Mouse (Mus musculus): ENCODE data around the gene Ank3. TPM values are rescaled to one million over a fixed set of nuclear protein-coding genes. Genes with fewer than 3 reads are reported as not detected.
A peak's percentile ranks its signal among the peaks of the same experiment; 100 is the strongest.

The Ank3 gene
- total RNA-seq, 2 experiments from 2014 or later, result 483 to 533 TPM

GRCm38 (mm10) chr10:69571422-69571821, 172.8 kb downstream of the Ank3 start:
- DNase-seq (ENCODE audit: low spot score in 2 of 2), result no peak

DNA sequence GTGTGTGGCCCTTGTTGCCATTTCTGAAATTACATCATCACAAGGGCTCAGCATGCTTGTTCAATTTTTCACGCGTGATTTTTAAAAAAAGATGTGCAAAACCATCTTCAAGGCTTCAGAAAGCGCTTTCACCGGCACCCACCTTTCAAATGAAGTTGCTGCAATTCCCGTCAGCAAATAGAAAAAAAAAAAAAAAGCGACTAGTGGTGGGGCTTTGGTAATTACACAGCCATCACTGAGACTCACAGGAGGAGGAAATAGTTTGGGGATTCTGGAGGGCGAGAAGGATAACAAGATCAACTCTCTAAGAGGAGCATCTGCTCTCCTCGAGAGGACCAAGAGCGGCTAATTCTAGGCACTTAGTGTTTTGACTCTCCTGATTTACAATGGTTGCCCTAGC, 173.4 kb downstream of the Ank3 start:
- DNase-seq (ENCODE audit: low spot score in 2 of 2), result no peak

DNA sequence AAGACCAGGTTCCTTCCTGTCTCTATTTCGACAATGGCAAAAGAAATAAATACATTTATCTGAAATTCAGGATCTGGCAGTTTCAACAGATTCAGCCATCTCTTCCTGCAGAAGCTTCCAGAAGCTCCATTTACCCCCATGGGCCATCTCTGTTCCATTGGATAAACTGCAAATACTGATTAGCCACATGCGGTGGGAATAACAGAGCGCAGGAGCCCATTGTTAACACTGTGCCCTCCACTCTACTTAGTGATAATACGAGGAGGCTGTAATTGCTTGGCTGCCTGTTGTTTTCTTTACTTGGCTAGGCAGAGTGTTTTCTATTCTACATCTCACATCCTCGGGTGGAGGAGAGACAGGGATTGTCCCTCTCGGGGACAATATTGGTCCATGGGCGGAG, 174.5 kb downstream of the Ank3 start:
- no peak for DNase-seq (ENCODE audit: low spot score in 2 of 2)

DNA sequence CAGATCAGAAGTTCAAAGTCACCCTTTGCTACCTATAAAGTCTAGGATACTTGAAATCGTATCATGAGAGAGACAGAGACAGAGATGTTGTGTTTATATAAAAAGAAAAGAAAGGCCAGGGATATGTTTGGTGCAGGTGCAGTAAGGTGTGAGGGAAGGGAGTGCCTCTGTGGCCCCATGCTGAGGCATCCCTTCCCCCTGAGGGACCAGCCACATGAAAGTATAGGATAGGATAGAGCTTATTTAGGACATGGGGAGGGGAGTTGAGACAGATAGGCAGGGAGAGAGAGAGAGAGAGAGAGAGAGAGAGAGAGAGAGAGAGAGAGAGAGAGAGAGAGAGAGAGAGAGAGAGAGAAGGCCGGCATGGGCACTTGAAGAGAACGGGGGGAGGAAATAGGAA, 175.2 kb downstream of the Ank3 start:
- no peak for DNase-seq (ENCODE audit: low spot score in 2 of 2)

DNA sequence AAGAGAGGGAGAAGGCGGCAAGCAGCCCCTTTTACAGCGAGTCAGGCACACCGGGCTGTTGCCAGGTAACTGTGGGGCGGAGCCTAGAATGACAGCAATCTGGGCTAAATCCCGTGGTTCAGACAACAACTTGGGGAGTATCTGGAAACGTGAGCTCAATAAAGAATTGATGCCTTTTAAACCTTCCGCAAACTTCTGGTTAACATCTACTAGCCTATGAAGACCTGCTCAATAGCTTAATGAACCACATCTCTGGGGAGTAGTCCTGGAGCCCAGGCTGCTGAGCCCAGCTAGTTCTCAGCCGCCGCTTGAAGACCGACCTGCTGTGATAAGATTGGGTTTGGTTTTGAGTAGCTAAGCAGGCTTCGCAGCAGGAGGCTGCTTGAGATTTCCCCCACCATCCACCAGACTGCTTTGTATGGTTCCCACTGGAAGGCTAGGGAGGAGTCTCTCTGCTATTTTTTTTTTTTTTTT, 175.7 kb downstream of the Ank3 start:
- DNase-seq (ENCODE audit: low spot score in 2 of 2), result no peak

GRCm38 (mm10) chr10:69574894-69575293, 176.3 kb downstream of the Ank3 start:
- peak in 1 of 2 experiments; percentile 45 for DNase-seq (ENCODE audit: low spot score in 2 of 2)

GRCm38 (mm10) chr10:69575451-69575850, 176.9 kb downstream of the Ank3 start:
- no peak for DNase-seq (ENCODE audit: low spot score in 2 of 2)

- no peak for DNase-seq (ENCODE audit: low spot score in 2 of 2)
Measured at GRCm38 (mm10) chr10:69576264-69576663, 177.7 kb downstream of the Ank3 start.

- DNase-seq (ENCODE audit: low spot score in 2 of 2), result no peak
Measured at GRCm38 (mm10) chr10:69577061-69577728, 178.6 kb downstream of the Ank3 start.

- no peak for DNase-seq (ENCODE audit: low spot score in 2 of 2)
Measured at GRCm38 (mm10) chr10:69577729-69578061, 179.1 kb downstream of the Ank3 start.

DNA sequence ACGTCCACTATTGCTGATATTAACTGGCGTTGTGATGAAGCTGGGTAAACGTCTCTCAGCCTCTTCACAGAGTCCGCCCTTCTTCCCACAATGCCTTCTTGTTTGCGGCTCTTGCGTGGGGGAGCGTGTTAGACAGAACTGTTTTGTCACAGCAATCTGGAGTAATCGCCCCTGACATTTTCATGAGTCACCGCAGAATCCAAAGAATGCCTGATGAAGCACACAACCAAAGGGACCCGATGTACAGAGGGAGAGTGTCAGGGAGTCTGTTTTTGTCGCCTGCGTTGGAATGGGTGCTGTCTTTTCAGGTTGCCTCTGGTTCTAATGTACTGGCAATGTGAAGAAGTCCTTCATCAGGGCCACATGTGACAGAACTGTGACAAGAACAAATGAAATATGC, 181.0 kb downstream of the Ank3 start:
- peak in 1 of 2 experiments; percentile 67 for DNase-seq (ENCODE audit: low spot score in 2 of 2)

DNA sequence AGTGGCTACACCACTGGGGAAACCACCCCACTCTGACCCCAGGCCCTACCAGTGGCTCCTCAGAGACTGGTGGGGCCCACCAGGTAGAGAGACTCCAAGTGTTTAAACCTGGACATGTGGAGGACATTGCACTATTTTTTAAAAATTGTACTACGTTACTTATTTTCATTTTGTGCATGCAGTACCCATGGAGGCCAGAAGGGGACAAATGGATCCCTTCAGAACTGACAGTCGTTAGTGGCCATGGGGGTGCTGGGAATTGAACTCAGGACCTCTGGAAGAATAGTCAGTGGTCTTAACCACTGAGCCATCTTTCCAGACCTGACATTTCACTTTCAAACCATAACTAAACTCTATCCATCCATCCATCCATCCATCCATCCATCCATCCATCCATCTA, 183.0 kb downstream of the Ank3 start:
- no peak for DNase-seq (ENCODE audit: low spot score in 2 of 2)

DNA sequence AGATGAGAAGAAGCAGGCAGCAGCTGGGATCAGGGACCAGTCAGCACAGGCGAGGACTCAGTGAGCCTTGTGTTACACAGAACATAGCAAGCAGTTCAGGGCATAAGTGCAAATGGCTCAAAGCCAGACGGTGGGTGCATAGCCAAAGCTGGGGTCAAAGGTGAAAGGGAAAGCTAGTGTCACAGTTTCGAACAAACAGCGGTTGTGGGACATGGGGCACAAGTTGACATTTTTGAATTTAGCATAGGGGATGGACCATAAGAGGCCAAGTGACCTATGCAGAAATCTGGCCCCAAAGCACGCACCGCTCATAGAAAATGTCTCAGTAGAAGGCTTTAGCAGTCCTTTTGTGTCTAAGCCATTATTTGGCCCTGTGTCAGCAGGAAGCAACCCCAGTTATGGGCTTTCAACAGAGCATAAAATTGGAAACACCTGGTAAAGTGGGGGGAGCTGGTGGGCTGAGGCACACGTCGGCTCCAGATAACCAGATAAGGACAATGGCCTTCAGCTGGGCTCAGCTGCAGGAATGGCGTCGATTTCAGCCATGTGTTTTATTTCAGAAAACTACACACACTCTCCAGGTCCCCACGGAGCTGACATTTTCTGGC, 185.4 kb downstream of the Ank3 start:
- DNase-seq (ENCODE audit: low spot score in 2 of 2), result no peak

DNA sequence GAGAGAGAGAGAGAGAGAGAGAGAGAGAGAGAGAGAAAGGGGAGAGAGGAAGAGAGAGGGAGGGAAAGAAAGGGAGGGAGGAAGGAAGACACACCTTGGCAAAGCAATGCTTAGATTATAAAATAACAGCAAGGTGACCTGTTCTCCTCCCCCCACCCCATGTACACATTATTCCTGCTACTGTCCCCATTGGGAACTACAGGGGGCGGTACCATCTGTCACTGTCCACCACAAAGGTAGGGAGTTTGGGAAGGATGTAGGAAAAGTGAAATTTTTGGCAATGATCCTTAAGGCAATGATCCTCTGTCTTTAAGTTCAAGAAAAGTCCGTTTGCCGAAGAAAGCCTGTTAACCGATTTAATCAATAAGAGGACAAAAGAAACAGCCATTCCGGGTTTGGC, 186.0 kb downstream of the Ank3 start:
- DNase-seq (ENCODE audit: low spot score in 2 of 2), result no peak

DNA sequence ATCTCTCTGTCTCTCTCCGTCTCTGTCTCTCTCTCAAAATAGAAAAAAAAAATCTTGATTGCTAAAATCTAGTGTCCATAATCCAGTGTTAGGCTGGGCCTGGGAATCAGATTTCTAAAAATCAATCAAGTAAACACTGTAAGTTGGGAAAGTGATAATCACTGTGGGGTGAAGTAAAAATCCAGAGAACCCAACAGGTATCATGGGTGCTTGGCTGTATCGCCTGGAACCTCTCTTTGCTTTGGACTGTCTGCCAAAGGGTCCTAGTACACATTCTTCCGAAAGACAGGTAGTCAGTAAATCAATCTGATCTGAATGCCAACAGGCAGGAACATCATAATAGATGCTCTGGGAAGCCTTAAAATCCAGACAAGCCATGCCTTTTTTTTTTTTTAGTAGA, 186.7 kb downstream of the Ank3 start:
- DNase-seq (ENCODE audit: low spot score in 2 of 2), result no peak

GRCm38 (mm10) chr10:69594186-69595131, 195.9 kb downstream of the Ank3 start:
- peak; percentile 57 to 80 for DNase-seq (ENCODE audit: low spot score in 2 of 2)

- no peak for DNase-seq (ENCODE audit: low spot score in 2 of 2)
Measured at GRCm38 (mm10) chr10:69595487-69595886, 196.9 kb downstream of the Ank3 start.

- DNase-seq (ENCODE audit: low spot score in 2 of 2), result no peak
Measured at GRCm38 (mm10) chr10:69601471-69601870, 202.9 kb downstream of the Ank3 start.

- DNase-seq (ENCODE audit: low spot score in 2 of 2), result no peak
Measured at GRCm38 (mm10) chr10:69602711-69603110, 204.1 kb downstream of the Ank3 start.

GRCm38 (mm10) chr10:69604609-69605008, 206.0 kb downstream of the Ank3 start:
- no peak for DNase-seq (ENCODE audit: low spot score in 2 of 2)

DNA sequence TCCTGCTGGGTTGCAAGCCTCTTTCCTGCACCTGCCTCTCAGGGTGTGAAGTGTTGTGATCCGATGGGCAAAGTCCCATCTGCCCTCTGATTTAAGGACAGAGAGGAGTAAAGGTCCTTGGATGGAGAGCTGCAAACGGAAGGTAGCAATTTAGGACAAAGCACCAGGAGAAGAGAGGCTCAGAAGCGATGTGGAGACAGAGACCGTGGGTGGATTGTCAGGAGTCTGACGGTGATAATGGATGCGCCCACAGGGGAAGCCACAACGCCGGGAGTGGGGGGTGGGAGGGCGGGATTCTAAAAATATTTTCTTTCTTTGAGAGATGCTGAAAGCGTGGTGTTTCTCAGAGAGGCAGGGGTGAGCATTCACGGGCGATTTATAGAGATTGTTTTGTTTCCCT, 206.6 kb downstream of the Ank3 start:
- DNase-seq (ENCODE audit: low spot score in 2 of 2), result no peak

GRCm38 (mm10) chr10:69607611-69608119, 209.1 kb downstream of the Ank3 start:
- DNase-seq (ENCODE audit: low spot score in 2 of 2), result no peak
